Mouse (Mus musculus): ENCODE data around the gene Gpr26.

DNA sequence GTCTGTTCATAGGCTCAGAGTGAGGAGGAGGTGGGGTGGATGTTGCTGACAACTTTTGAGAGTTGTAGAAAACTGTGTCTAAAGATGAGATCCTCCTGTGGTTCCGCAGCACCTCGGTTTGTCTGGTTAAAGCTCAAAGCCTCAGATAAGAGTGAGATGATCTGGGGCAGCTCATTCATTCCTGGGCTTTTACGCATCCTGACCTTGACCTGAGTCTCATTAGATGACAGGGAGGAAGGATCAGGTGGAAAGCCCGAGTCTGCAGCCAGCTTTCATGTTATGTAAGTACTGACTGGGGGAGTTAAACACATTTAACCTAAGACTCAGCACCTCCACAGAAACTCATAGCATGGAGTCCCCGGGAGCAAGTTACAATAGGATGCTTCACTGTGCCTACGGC lies 60.4 kb downstream of the Gpr26 start:
- TF ChIP-seq CTCF (IDR thresholded peaks at IDR 0.05; ENCODE audit: insufficient read depth, low read depth, low read length) (no peak), POLR2A (IDR thresholded peaks at IDR 0.05; ENCODE audit: insufficient read depth, low read depth, low read length) (no peak)

Measured in olfactory bulb, adult 2 months (tissue).